Mouse (Mus musculus): ENCODE results near the gene Swi5. TPM values are rescaled to one million over a fixed set of nuclear protein-coding genes. Genes with fewer than 3 reads are reported as not detected.

The Swi5 gene
- total RNA-seq, 2 experiments from 2014 or later = 143 to 148 TPM

Small RNA genes lying within 50 kb of the gene (microRNA-seq; reads per million reads assigned to microRNA genes)
- gene Gm23363 (not detected), gene Mir199b (33.1 reads per million, percentile 44 among the genes with 10 or more reads in this experiment)

Other genes with a start within 250 kb of the Swi5 start
- 10 to 100 TPM; 12.5 to 21.2 TPM for gene Fam78a, start 203.2 kb downstream of the Swi5 start, total RNA-seq (2021)
- gene Plpp7, start 192.5 kb downstream of the Swi5 start, total RNA-seq (2021) = 100 to 1,000 TPM; 105 to 121 TPM
- gene Prrc2b, start 137.0 kb downstream of the Swi5 start, total RNA-seq (2021) = 10 to 100 TPM; 78.4 to 79.7 TPM
- 10 to 100 TPM; 10.2 to 11.1 TPM for gene Pomt1, start 51.5 kb downstream of the Swi5 start, total RNA-seq (2021)
- 10 to 100 TPM; 11.4 to 11.6 TPM for gene Uck1, start 27.9 kb downstream of the Swi5 start, total RNA-seq (2021)
- 10 to 100 TPM; 56.7 to 56.9 TPM for gene Golga2, start 691 bp downstream of the Swi5 start, total RNA-seq (2021)
- gene Ciz1, start 64.3 kb upstream of the Swi5 start, total RNA-seq (2021) = 10 to 100 TPM; 25.6 to 27.5 TPM
- 1 to 10 TPM; 3.5 to 5.3 TPM for gene Dnm1, start 65.3 kb upstream of the Swi5 start, total RNA-seq (2021)
- 10 to 100 TPM; 42.6 to 47.1 TPM for gene 1110008P14Rik, start 93.9 kb upstream of the Swi5 start, total RNA-seq (2021)
- gene Lcn2, start 100.2 kb upstream of the Swi5 start, total RNA-seq (2021) = 1 to 10 TPM; 1.4 to 4.8 TPM
- gene Ptges2, start 107.8 kb upstream of the Swi5 start, total RNA-seq (2021) = 10 to 100 TPM; 37.1 to 43.0 TPM
- 1 to 10 TPM; 2.6 to 3.0 TPM for gene Naif1, start 162.4 kb upstream of the Swi5 start, total RNA-seq (2021)
- 100 to 1,000 TPM in 1 of 2 experiments, 10 to 100 TPM in 1; 47.6 to 217 TPM for gene Slc25a25, start 163.4 kb upstream of the Swi5 start, total RNA-seq (2021)
- gene Fam102a, start 247.3 kb upstream of the Swi5 start, total RNA-seq (2021) = 1 to 10 TPM; 2.0 to 2.6 TPM